Comparison of ENCODE assay signal across 8 mouse cellular contexts in genomic region chrX:36598861-36599344, GRCm38 (mm10). TPM values are rescaled to one million over a fixed set of nuclear protein-coding genes. Genes with fewer than 3 reads are reported as not detected.
DNase-seq lines count a peak whose midpoint lies in the region; ATAC-seq and TF ChIP-seq lines count a peak whose summit lies in the region.

No protein-coding gene starts in this region.

- ATAC-seq in erythroblast, adult 5-6 weeks (replicated peaks; ENCODE audit: low FRiP score, poor library complexity, severe bottlenecking): no peak
- ATAC-seq in heart, embryonic 13.5 days (ENCODE audit: extremely low read depth, insufficient number of reproducible peaks, low FRiP score, low TSS enrichment): no peak

- peaks cover 5% of the 10 kb centered on the region for H3K9me3 ChIP-seq in erythroblast, embryonic 14.5 days (ENCODE audit: control insufficient read depth, low read length)
- no peaks in the 10 kb centered on the region for H3K9me3 ChIP-seq in ES-E14 (ENCODE audit: control insufficient read depth, insufficient read depth, low read depth, low read length)
- H3K9me3 ChIP-seq in heart, embryonic 13.5 days: no peaks in the 10 kb centered on the region

- H3K4me2 ChIP-seq in heart, embryonic 13.5 days: peak overlapping the region; percentile 68

- 18% methylated on average over 14 of the region's 14 CpGs for WGBS in heart, embryonic 13.5 days

- no peak for DNase-seq in ES-E14 (ENCODE audit: low read depth, low spot score)
- DNase-seq in cerebellum, postnatal 25 days: peak; percentile 14 to 58
- peak; percentile 19 to 35 for DNase-seq in kidney, postnatal 4 days
- peak; percentile 11 to 41 for DNase-seq in lung, postnatal 4 days
- DNase-seq in splenic B cell, adult 2 months (ENCODE audit: low read depth, low spot score): peak; percentile 8

- peak overlapping the region; percentile 97 for H3K9ac ChIP-seq in ES-E14 (ENCODE audit: insufficient read depth, low read depth, low read length, poor library complexity, severe bottlenecking)
- peak overlapping the region; percentile 92 for H3K9ac ChIP-seq in heart, embryonic 13.5 days

- H3K27me3 ChIP-seq in erythroblast, embryonic 14.5 days (ENCODE audit: control insufficient read depth): no peaks in the 10 kb centered on the region
- H3K27me3 ChIP-seq in heart, embryonic 13.5 days (replicated peaks): no peaks in the 10 kb centered on the region
- no peaks in the 10 kb centered on the region for H3K27me3 ChIP-seq in splenic B cell, adult 2 months (ENCODE audit: control insufficient read depth, insufficient read depth, low read length, poor library complexity, severe bottlenecking)

- no peak overlapping the region for H3K27ac ChIP-seq in ES-E14 (ENCODE audit: insufficient read depth, low read depth, low read length, poor library complexity, severe bottlenecking)
- H3K27ac ChIP-seq in heart, embryonic 13.5 days (replicated peaks): peak overlapping the region; percentile 82

- H3K4me3 ChIP-seq in erythroblast, embryonic 14.5 days (replicated peaks): peak overlapping the region; percentile 81
- H3K4me3 ChIP-seq in ES-E14 (ENCODE audit: insufficient read depth in 1 of 2, low read depth in 1 of 2, low read length in 2 of 2, poor library complexity in 1 of 2, severe bottlenecking in 1 of 2): peak overlapping the region; percentile 93 to 99
- H3K4me3 ChIP-seq in heart, embryonic 13.5 days: peak overlapping the region; percentile 74

- in situ Hi-C loops in ES-E14 (cut with MboI; ENCODE audit: low sequenced_read_pairs in 2 of 2, unreplicated experiment in 2 of 2): no loop called here

- peaks cover 27% of the 10 kb centered on the region for H3K4me1 ChIP-seq in erythroblast, embryonic 14.5 days (ENCODE audit: control insufficient read depth)
- H3K4me1 ChIP-seq in ES-E14 (ENCODE audit: control insufficient read depth in 2 of 2, insufficient read depth in 2 of 2, low read length in 2 of 2, poor library complexity in 1 of 2): peaks cover 0 to 2% of the 10 kb centered on the region in 2 experiments; a peak in 1 of 4 replicates
- peaks cover 11% of the 10 kb centered on the region; the same call in 1 of the 2 replicates for H3K4me1 ChIP-seq in heart, embryonic 13.5 days

- H3K36me3 ChIP-seq in erythroblast, embryonic 14.5 days (ENCODE audit: control insufficient read depth): peaks cover 4% of the 10 kb centered on the region; the same call in 1 of the 2 replicates
- peaks cover 7% of the 10 kb centered on the region for H3K36me3 ChIP-seq in ES-E14 (ENCODE audit: control insufficient read depth, insufficient read depth, low read length, poor library complexity, severe bottlenecking)
- H3K36me3 ChIP-seq in heart, embryonic 13.5 days: peaks cover 17% of the 10 kb centered on the region
- H3K36me3 ChIP-seq in splenic B cell, adult 2 months (ENCODE audit: control insufficient read depth, insufficient read depth, low read length, poor library complexity, severe bottlenecking): no peaks in the 10 kb centered on the region

TF ChIP-seq in ES-E14, 5 proteins besides CTCF, POLR2A, EP300 and RAD21:
- TF ChIP-seq MAFK (IDR thresholded peaks at IDR 0.05; ENCODE audit: insufficient read depth, low read depth, low read length): no peak
- TF ChIP-seq HCFC1 (IDR thresholded peaks at IDR 0.05; ENCODE audit: borderline replicate concordance, insufficient read depth, low read length): no peak
- TF ChIP-seq ZC3H11A (IDR thresholded peaks at IDR 0.05; ENCODE audit: borderline replicate concordance, low read depth, low read length): no peak
- TF ChIP-seq CHD2 (IDR thresholded peaks at IDR 0.05; ENCODE audit: low read depth, low read length): no peak
- no peak for TF ChIP-seq ZNF384 (IDR thresholded peaks at IDR 0.05; ENCODE audit: low read depth, low read length)

RNA-seq across cellular contexts. Expression of gene Pgrmc1, which starts 0.9 kb away (rescaled TPM):
- polyA plus RNA-seq in erythroblast, embryonic 14.5 days (2012): 1.6 and 1.9 TPM in 2 replicates
- 15.0 and 26.3 TPM in 2 replicates for total RNA-seq in erythroblast, adult 5-6 weeks (2015; ENCODE audit: low replicate concordance)
- 8.6 and 12.1 TPM in 2 replicates for total RNA-seq in erythroblast, adult 5-6 weeks (2017; ENCODE audit: low replicate concordance)
- total RNA-seq in ES-E14 (2012; rRNA removed): 195 and 225 TPM in 2 replicates
- polyA plus RNA-seq in heart, embryonic 13.5 days (2015; fragmentation: Nextera tagmentation; extraction: Ambion mirVana): 123 and 137 TPM in 2 replicates

RNA-seq across cellular contexts. Expression of gene Akap17b, which starts 46.3 kb away (rescaled TPM):
- polyA plus RNA-seq in erythroblast, embryonic 14.5 days (2012): 0.07 TPM in 1 of 2 replicates, not detected in the other
- total RNA-seq in erythroblast, adult 5-6 weeks (2015; ENCODE audit: low replicate concordance): 0.19 TPM in 1 of 2 replicates, not detected in the other
- 0.26 and 0.28 TPM in 2 replicates for total RNA-seq in erythroblast, adult 5-6 weeks (2017; ENCODE audit: low replicate concordance)
- 3.5 and 4.0 TPM in 2 replicates for total RNA-seq in ES-E14 (2012; rRNA removed)
- polyA plus RNA-seq in heart, embryonic 13.5 days (2015; fragmentation: Nextera tagmentation; extraction: Ambion mirVana): 1.4 and 1.5 TPM in 2 replicates
